Mouse (Mus musculus): Measurements from ENCODE around the gene Rad51b. TPM values are rescaled to one million over a fixed set of nuclear protein-coding genes. Genes with fewer than 3 reads are reported as not detected.
A peak's percentile ranks its signal among the peaks of the same experiment; 100 is the strongest.

The Rad51b gene
- polyA plus RNA-seq, 1 experiment from 2014 or later = 6.6 TPM

GRCm38 (mm10) chr12:79493481-79493880 lies 196.4 kb downstream of the Rad51b start:
- Histone ChIP-seq H3K4me3 (no peak overlapping the region), H3K27me3 (ENCODE audit: insufficient read depth, poor library complexity, severe bottlenecking) (no peaks in the 10 kb centered on the region), H3K36me3 (no peaks in the 10 kb centered on the region), H3K9me3 (no peaks in the 10 kb centered on the region), H3K27ac (no peak overlapping the region), H3K4me1 (replicated peaks) (no peaks in the 10 kb centered on the region)
- 67% methylated on average over 2 of the region's 2 CpGs for WGBS
- no peak for DNase-seq (ENCODE audit: low spot score)

GRCm38 (mm10) chr12:79498326-79498725 lies 201.2 kb downstream of the Rad51b start:
- Histone ChIP-seq H3K4me3 (no peak overlapping the region), H3K4me1 (replicated peaks) (peaks cover 2% of the 10 kb centered on the region), H3K27me3 (ENCODE audit: insufficient read depth, poor library complexity, severe bottlenecking) (no peaks in the 10 kb centered on the region), H3K27ac (no peak overlapping the region), H3K36me3 (no peaks in the 10 kb centered on the region), H3K9me3 (no peaks in the 10 kb centered on the region)
- no peak for DNase-seq (ENCODE audit: low spot score)
- 88% methylated on average over 1 of the region's 1 CpGs for WGBS

GRCm38 (mm10) chr12:79499809-79500208 lies 202.7 kb downstream of the Rad51b start:
- H3K4me1 ChIP-seq (replicated peaks) = peaks cover 17% of the 10 kb centered on the region
- H3K27ac ChIP-seq = no peak overlapping the region
- no peak for DNase-seq (ENCODE audit: low spot score)
- H3K36me3 ChIP-seq = no peaks in the 10 kb centered on the region
- H3K27me3 ChIP-seq (ENCODE audit: insufficient read depth, poor library complexity, severe bottlenecking) = no peaks in the 10 kb centered on the region
- H3K4me3 ChIP-seq = no peak overlapping the region
- H3K9me3 ChIP-seq = no peaks in the 10 kb centered on the region
- WGBS = 88% methylated on average over 5 of the region's 5 CpGs

- Histone ChIP-seq H3K36me3 (no peaks in the 10 kb centered on the region), H3K4me3 (no peak overlapping the region), H3K9me3 (no peaks in the 10 kb centered on the region), H3K27me3 (ENCODE audit: insufficient read depth, poor library complexity, severe bottlenecking) (no peaks in the 10 kb centered on the region), H3K4me1 (replicated peaks) (peaks cover 30% of the 10 kb centered on the region), H3K27ac (0 out of 2 replicates have a peak overlapping the region, but pooled peaks have one; percentile 45)
- WGBS = 63% methylated on average over 3 of the region's 3 CpGs
- DNase-seq (ENCODE audit: low spot score) = no peak
Observed at GRCm38 (mm10) chr12:79501877-79502276, 204.8 kb downstream of the Rad51b start.

GRCm38 (mm10) chr12:79502862-79503581 lies 205.9 kb downstream of the Rad51b start:
- WGBS = 88% methylated on average over 11 of the region's 11 CpGs
- Histone ChIP-seq H3K27ac (peak overlapping the region; percentile 82; the same call in 1 of the 2 replicates), H3K27me3 (ENCODE audit: insufficient read depth, poor library complexity, severe bottlenecking) (no peaks in the 10 kb centered on the region), H3K36me3 (no peaks in the 10 kb centered on the region), H3K4me1 (replicated peaks) (peaks cover 38% of the 10 kb centered on the region), H3K9me3 (no peaks in the 10 kb centered on the region), H3K4me3 (no peak overlapping the region)
- DNase-seq (ENCODE audit: low spot score) = no peak

- peak; percentile 76 for DNase-seq (ENCODE audit: low spot score)
- Histone ChIP-seq H3K4me1 (replicated peaks) (peaks cover 38% of the 10 kb centered on the region), H3K27ac (peak overlapping the region; percentile 82), H3K36me3 (no peaks in the 10 kb centered on the region), H3K4me3 (no peak overlapping the region), H3K9me3 (no peaks in the 10 kb centered on the region), H3K27me3 (ENCODE audit: insufficient read depth, poor library complexity, severe bottlenecking) (no peaks in the 10 kb centered on the region)
- WGBS = 66% methylated on average over 3 of the region's 3 CpGs
Observed at GRCm38 (mm10) chr12:79503582-79504515, 206.8 kb downstream of the Rad51b start.

GRCm38 (mm10) chr12:79504641-79505040 lies 207.6 kb downstream of the Rad51b start:
- Histone ChIP-seq H3K4me3 (no peak overlapping the region), H3K4me1 (replicated peaks) (peaks cover 38% of the 10 kb centered on the region), H3K27me3 (ENCODE audit: insufficient read depth, poor library complexity, severe bottlenecking) (no peaks in the 10 kb centered on the region), H3K9me3 (no peaks in the 10 kb centered on the region), H3K27ac (peak overlapping the region; percentile 82), H3K36me3 (no peaks in the 10 kb centered on the region)
- 78% methylated on average over 1 of the region's 1 CpGs for WGBS
- DNase-seq (ENCODE audit: low spot score) = no peak

- no peak for DNase-seq (ENCODE audit: low spot score)
- Histone ChIP-seq H3K4me1 (replicated peaks) (peaks cover 44% of the 10 kb centered on the region), H3K27me3 (ENCODE audit: insufficient read depth, poor library complexity, severe bottlenecking) (no peaks in the 10 kb centered on the region), H3K27ac (peak overlapping the region; percentile 40; the same call in 1 of the 2 replicates), H3K4me3 (no peak overlapping the region), H3K36me3 (no peaks in the 10 kb centered on the region), H3K9me3 (no peaks in the 10 kb centered on the region)
- 80% methylated on average over 4 of the region's 4 CpGs for WGBS
Observed at GRCm38 (mm10) chr12:79506421-79506820, 209.3 kb downstream of the Rad51b start.

GRCm38 (mm10) chr12:79507141-79507681 lies 210.1 kb downstream of the Rad51b start:
- H3K36me3 ChIP-seq = no peaks in the 10 kb centered on the region
- no peaks in the 10 kb centered on the region for H3K27me3 ChIP-seq (ENCODE audit: insufficient read depth, poor library complexity, severe bottlenecking)
- WGBS = 62% methylated on average over 8 of the region's 8 CpGs
- H3K4me3 ChIP-seq = no peak overlapping the region
- H3K4me1 ChIP-seq (replicated peaks) = peaks cover 52% of the 10 kb centered on the region
- DNase-seq (ENCODE audit: low spot score) = no peak
- H3K27ac ChIP-seq = peak overlapping the region; percentile 36
- no peaks in the 10 kb centered on the region for H3K9me3 ChIP-seq

GRCm38 (mm10) chr12:79511454-79512204 lies 214.5 kb downstream of the Rad51b start:
- Histone ChIP-seq H3K27ac (peak overlapping the region; percentile 79), H3K36me3 (no peaks in the 10 kb centered on the region), H3K27me3 (ENCODE audit: insufficient read depth, poor library complexity, severe bottlenecking) (no peaks in the 10 kb centered on the region), H3K4me1 (replicated peaks) (peaks cover 28% of the 10 kb centered on the region), H3K9me3 (no peaks in the 10 kb centered on the region), H3K4me3 (no peak overlapping the region)
- DNase-seq (ENCODE audit: low spot score) = peak; percentile 8
- WGBS = 67% methylated on average over 11 of the region's 11 CpGs

- Histone ChIP-seq H3K4me1 (replicated peaks) (peaks cover 21% of the 10 kb centered on the region), H3K9me3 (no peaks in the 10 kb centered on the region), H3K27me3 (ENCODE audit: insufficient read depth, poor library complexity, severe bottlenecking) (no peaks in the 10 kb centered on the region), H3K4me3 (no peak overlapping the region), H3K36me3 (no peaks in the 10 kb centered on the region), H3K27ac (peak overlapping the region; percentile 79)
- WGBS = 62% methylated on average over 10 of the region's 10 CpGs
- DNase-seq (ENCODE audit: low spot score) = peak; percentile 30
Observed at GRCm38 (mm10) chr12:79512205-79512886, 215.3 kb downstream of the Rad51b start.
